Comparison of ENCODE assay signal across 7 mouse cellular contexts in the genomic region with DNA sequence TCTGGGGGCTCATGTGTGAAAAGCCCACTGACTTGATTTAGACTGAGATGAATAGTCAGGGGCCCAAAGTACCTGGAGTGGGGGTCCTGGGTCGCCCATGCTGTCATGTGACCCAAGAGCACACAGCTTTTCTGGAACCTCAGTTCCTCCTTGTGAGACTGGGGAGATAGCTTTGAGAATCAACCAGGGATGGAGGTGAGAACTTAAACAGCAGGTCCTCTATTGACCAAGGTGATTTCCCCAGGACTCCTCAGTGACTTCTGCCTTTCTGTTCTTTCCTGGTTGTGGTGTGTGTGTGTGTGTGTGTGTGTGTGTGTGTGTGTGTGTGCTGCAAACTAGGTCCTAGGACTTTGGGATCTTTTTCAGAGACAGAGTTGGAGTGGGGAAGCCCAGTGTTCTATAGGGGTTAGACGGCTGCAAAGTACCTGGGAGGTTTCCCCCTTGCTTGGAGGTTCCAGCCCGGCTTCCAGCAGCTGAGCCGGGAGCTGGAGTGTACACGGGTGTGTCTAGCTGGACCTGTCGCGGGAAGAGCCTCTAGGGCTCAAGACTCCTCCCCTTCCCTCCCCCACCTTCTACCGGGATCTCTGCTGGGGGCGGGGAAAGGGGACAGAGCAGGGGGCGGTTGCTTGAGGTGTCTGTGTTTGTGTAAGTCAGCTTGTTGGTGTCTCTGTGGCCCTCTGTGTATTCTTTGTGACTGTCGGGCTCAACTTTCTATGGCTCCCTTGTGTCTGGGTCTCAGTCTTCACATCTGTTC. TPM values are rescaled to one million over a fixed set of nuclear protein-coding genes. Genes with fewer than 3 reads are reported as not detected.
DNase-seq lines count a peak whose midpoint lies in the region; ATAC-seq and TF ChIP-seq lines count a peak whose summit lies in the region.

No protein-coding gene starts in this region.

- H3K36me3 ChIP-seq in hindbrain, embryonic 10.5 days: peaks cover 12% of the 10 kb centered on the region
- peaks cover 24% of the 10 kb centered on the region for H3K36me3 ChIP-seq in limb, embryonic 14.5 days (ENCODE audit: control insufficient read depth, insufficient read depth, low read length)
- H3K36me3 ChIP-seq in neural tube, embryonic 12.5 days: peaks cover 9% of the 10 kb centered on the region; the same call in 1 of the 2 replicates

- H3K4me1 ChIP-seq in hindbrain, embryonic 10.5 days (replicated peaks): peaks cover 90% of the 10 kb centered on the region
- H3K4me1 ChIP-seq in limb, embryonic 14.5 days (ENCODE audit: control insufficient read depth, insufficient read depth, low read length): peaks cover 88% of the 10 kb centered on the region
- H3K4me1 ChIP-seq in neural tube, embryonic 12.5 days: peaks cover 79% of the 10 kb centered on the region

- no peak for ATAC-seq in limb, embryonic 14.5 days (ENCODE audit: low FRiP score, low read depth)
- ATAC-seq in neural tube, embryonic 12.5 days (ENCODE audit: low FRiP score, low read depth): peak; percentile 13

- H3K9me3 ChIP-seq in hindbrain, embryonic 10.5 days: no peaks in the 10 kb centered on the region
- no peaks in the 10 kb centered on the region for H3K9me3 ChIP-seq in limb, embryonic 14.5 days (ENCODE audit: control insufficient read depth, low read length)
- no peaks in the 10 kb centered on the region for H3K9me3 ChIP-seq in neural tube, embryonic 12.5 days

- H3K4me3 ChIP-seq in hindbrain, embryonic 10.5 days: peak overlapping the region; percentile 61
- H3K4me3 ChIP-seq in limb, embryonic 14.5 days (replicated peaks; ENCODE audit: low read length): peak overlapping the region; percentile 45
- peak overlapping the region; percentile 43 for H3K4me3 ChIP-seq in neural tube, embryonic 12.5 days

- peak overlapping the region; percentile 87 for H3K27ac ChIP-seq in hindbrain, embryonic 10.5 days
- peak overlapping the region; percentile 97 for H3K27ac ChIP-seq in limb, embryonic 14.5 days (replicated peaks; ENCODE audit: low read depth, low read length)
- peak overlapping the region; percentile 90; the same call in 1 of the 2 replicates for H3K27ac ChIP-seq in neural tube, embryonic 12.5 days

- H3K27me3 ChIP-seq in hindbrain, embryonic 10.5 days (ENCODE audit: insufficient read depth, poor library complexity, severe bottlenecking): peaks cover 36% of the 10 kb centered on the region
- no peaks in the 10 kb centered on the region for H3K27me3 ChIP-seq in limb, embryonic 14.5 days (ENCODE audit: control insufficient read depth, insufficient read depth, low read length)
- no peaks in the 10 kb centered on the region; the same call in 1 of the 2 replicates for H3K27me3 ChIP-seq in neural tube, embryonic 12.5 days (replicated peaks)

- peak; percentile 74 for DNase-seq in urinary bladder, postnatal 14 days (ENCODE audit: low spot score)
- no peak for DNase-seq in urinary bladder, postnatal 10 days (ENCODE audit: low spot score)
- DNase-seq in embryo, embryonic 9.5 days (ENCODE audit: extremely low spot score): peak; percentile 81
- peak; percentile 47 for DNase-seq in hindbrain, embryonic 10.5 days (ENCODE audit: low spot score)
- peak; percentile 72 for DNase-seq in limb, embryonic 14.5 days (ENCODE audit: low spot score)
- DNase-seq in frontal cortex, adult 2 months (ENCODE audit: extremely low spot score in 1 of 2, low spot score in 1 of 2): no peak

- 3% methylated on average over 11 of the region's 11 CpGs for WGBS in hindbrain, embryonic 10.5 days
- WGBS in limb, embryonic 14.5 days: 6% methylated on average over 10 of the region's 11 CpGs
- 3% methylated on average over 11 of the region's 11 CpGs for WGBS in neural tube, embryonic 12.5 days

- H3K9ac ChIP-seq in limb, embryonic 14.5 days (ENCODE audit: low read depth, low read length, severe bottlenecking): peak overlapping the region; percentile 70
- peak overlapping the region; percentile 65 for H3K9ac ChIP-seq in neural tube, embryonic 12.5 days

- TF ChIP-seq POLR2A in limb, embryonic 14.5 days (IDR thresholded peaks at IDR 0.05; ENCODE audit: borderline replicate concordance, extremely low read depth, insufficient read depth, insufficient read length): no peak

- H3K4me2 ChIP-seq in limb, embryonic 14.5 days (replicated peaks; ENCODE audit: low read depth, low read length, severe bottlenecking): peak overlapping the region; percentile 91
- H3K4me2 ChIP-seq in neural tube, embryonic 12.5 days (replicated peaks): peak overlapping the region; percentile 88

RNA-seq across cellular contexts. Expression of a gene that starts 15.2 kb away (rescaled TPM):
- 4.6 and 7.3 TPM in 2 replicates for polyA plus RNA-seq in hindbrain, embryonic 10.5 days (2016; fragmentation: Nextera tagmentation; extraction: Ambion mirVana)
- 41.2 and 53.7 TPM in 2 replicates for polyA plus RNA-seq in limb, embryonic 14.5 days (2012; rRNA removed)
- polyA plus RNA-seq in limb, embryonic 14.5 days (2014; fragmentation: Nextera tagmentation; extraction: Ambion mirVana): 20.5 and 22.7 TPM in 2 replicates
- polyA plus RNA-seq in neural tube, embryonic 12.5 days (2016; fragmentation: Nextera tagmentation; extraction: Ambion mirVana): 9.3 and 10.9 TPM in 2 replicates
- polyA plus RNA-seq in frontal cortex, adult 2 months (2012; rRNA removed): 20.1 and 21.7 TPM in 2 replicates

RNA-seq across cellular contexts. Expression of a gene that starts 43.0 kb away (rescaled TPM):
- 0.14 TPM in 1 of 2 replicates, not detected in the other for polyA plus RNA-seq in hindbrain, embryonic 10.5 days (2016; fragmentation: Nextera tagmentation; extraction: Ambion mirVana)
- 0.33 and 0.91 TPM in 2 replicates for polyA plus RNA-seq in limb, embryonic 14.5 days (2012; rRNA removed)
- 0.40 TPM in 1 of 2 replicates, not detected in the other for polyA plus RNA-seq in limb, embryonic 14.5 days (2014; fragmentation: Nextera tagmentation; extraction: Ambion mirVana)
- 0.35 TPM in 1 of 2 replicates, not detected in the other for polyA plus RNA-seq in neural tube, embryonic 12.5 days (2016; fragmentation: Nextera tagmentation; extraction: Ambion mirVana)
- 0.19 TPM in 1 of 2 replicates, not detected in the other for polyA plus RNA-seq in frontal cortex, adult 2 months (2012; rRNA removed)

RNA-seq across cellular contexts. Expression of a gene that starts 56.9 kb away (rescaled TPM):
- not detected in 2 replicates for polyA plus RNA-seq in hindbrain, embryonic 10.5 days (2016; fragmentation: Nextera tagmentation; extraction: Ambion mirVana)
- not detected in 2 replicates for polyA plus RNA-seq in limb, embryonic 14.5 days (2012; rRNA removed)
- polyA plus RNA-seq in limb, embryonic 14.5 days (2014; fragmentation: Nextera tagmentation; extraction: Ambion mirVana): not detected in 2 replicates
- not detected in 2 replicates for polyA plus RNA-seq in neural tube, embryonic 12.5 days (2016; fragmentation: Nextera tagmentation; extraction: Ambion mirVana)
- not detected in 2 replicates for polyA plus RNA-seq in frontal cortex, adult 2 months (2012; rRNA removed)

Comparison
In these comparisons a context has a peak if more than half of its experiments do, and no peak if none do; other contexts are left out.
1. DNase-seq: peak in urinary bladder, postnatal 14 days (single experiment), embryo, embryonic 9.5 days (single experiment), hindbrain, embryonic 10.5 days (single experiment) and limb, embryonic 14.5 days (single experiment); none in urinary bladder, postnatal 10 days (single experiment) and frontal cortex, adult 2 months (0 of 2).
2. Peak in every context shown above with its lines, with median percentiles within 50 percentile points of each other: H3K27ac ChIP-seq and H3K4me3 ChIP-seq.